Mouse (Mus musculus): ENCODE measurements around the gene Dusp18.

GRCm38 (mm10) chr11:3914109-3914840 lies 19.2 kb downstream of the Dusp18 start, which contains the start of gene Slc35e4:
- peak; percentile 67 to 68 for TF ChIP-seq EP300 (IDR thresholded peaks at IDR 0.05; ENCODE audit: low read depth in 1 of 2, low read length in 2 of 2)
- TF ChIP-seq CTCF (IDR thresholded peaks at IDR 0.05 in 2 of 3, conservative IDR thresholded peaks at IDR 0.05 in 1 of 3; ENCODE audit: control insufficient read depth in 1 of 3, insufficient read depth in 1 of 3, low read depth in 2 of 3, low read length in 3 of 3, poor library complexity in 1 of 3, severe bottlenecking in 1 of 3) = peak; percentile 82 to 99 (median 96)
- TF ChIP-seq GATA1 (IDR thresholded peaks at IDR 0.05; ENCODE audit: low read depth, low read length) = no peak
- TF ChIP-seq POLR2AphosphoS2 (IDR thresholded peaks at IDR 0.05; ENCODE audit: low read length) = no peak; the same call in none of the 2 replicates
- no peak; the same call in 1 of the 2 replicates for TF ChIP-seq HCFC1 (IDR thresholded peaks at IDR 0.05; ENCODE audit: low read depth, low read length)
- TF ChIP-seq RAD21 (IDR thresholded peaks at IDR 0.05; ENCODE audit: low read depth, low read length) = peak; percentile 72

Data from MEL (cell line).